Mouse (Mus musculus) kidney, postnatal 0 days (tissue): ENCODE results near the gene Ugt2b36. TPM values are rescaled to one million over a fixed set of nuclear protein-coding genes. Genes with fewer than 3 reads are reported as not detected.
"Not testable (repeated sequence)": the region's sequence is repeated elsewhere in the genome, so short reads cannot be mapped to it uniquely, and the experiment has no call there.

Experiments used
- ATAC-seq: fragments of 200-750 bp; cut with Nextera tagmentation; replicated peaks from 2 replicates; pipeline ENCODE4 v1.8.0; 2017; ENCODE audit warnings: low read depth, moderate number of reproducible peaks, moderate TSS enrichment, moderate library complexity; ENCODE audit not compliant: low FRiP score
- DNase-seq: peaks from one replicate; pipeline ENCODE4 v3.0.0-alpha.2; 2016; ENCODE audit warnings: low spot score
- H3K27ac ChIP-seq: fragments of 300-500 bp; sonication (generic); 2 replicates; pipeline ENCODE4 v1.5.1; 2014; ENCODE audit warnings: mild to moderate bottlenecking
- H3K27me3 ChIP-seq: fragments of 300-500 bp; sonication (generic); 2 replicates; pipeline ENCODE4 v1.6.1; 2014; ENCODE audit warnings: low read length, mixed read lengths; ENCODE audit not compliant: insufficient read depth
- H3K36me3 ChIP-seq: fragments of 300-500 bp; sonication (generic); 2 replicates; pipeline ENCODE4 v1.6.1; 2014; ENCODE audit warnings: low read length, mixed read lengths; ENCODE audit not compliant: insufficient read depth
- H3K4me1 ChIP-seq: fragments of 300-500 bp; sonication (generic); replicated peaks from 2 replicates; pipeline ENCODE4 v1.6.1; 2014; ENCODE audit warnings: antibody characterized with exemption, low read length, mixed read lengths; ENCODE audit not compliant: insufficient read depth
- H3K4me2 ChIP-seq: fragments of 300-500 bp; sonication (generic); 2 replicates; pipeline ENCODE4 v1.6.1; 2014; ENCODE audit warnings: mild to moderate bottlenecking, low read length, moderate library complexity, mixed read lengths
- H3K4me3 ChIP-seq: fragments of 300-500 bp; sonication (generic); replicated peaks from 2 replicates; pipeline ENCODE4 v1.5.1; 2014; ENCODE audit warnings: low read depth, low read length
- H3K9ac ChIP-seq: fragments of 300-500 bp; sonication (generic); 2 replicates; pipeline ENCODE4 v1.6.1; 2014; ENCODE audit warnings: low read depth, low read length
- H3K9me3 ChIP-seq: fragments of 300-500 bp; sonication (generic); replicated peaks from 2 replicates; pipeline ENCODE4 v1.6.1; 2016; ENCODE audit warnings: low read length, inconsistent platforms, mixed read lengths
- CTCF ChIP-seq: IDR thresholded peaks from 2 replicates; pipeline ENCODE4 v1.5.1; 2016; ENCODE audit warnings: antibody characterized with exemption, low read depth, mild to moderate bottlenecking, moderate library complexity
- WGBS: fragments of 180-500 bp; shearing (Covaris S2); extraction: QIAGEN DNeasy Blood & Tissue Kit; methylation state at CpG from one replicate; pipeline ENCODE4 v1.1.7; 2014; 5-methylcytosine and 5-hydroxymethylcytosine counted together
- polyA plus RNA-seq: library from polyadenylated mRNA; unstranded; fragments of >200 nt; fragmentation: Nextera tagmentation; extraction: Ambion mirVana; gene quantifications from 2 replicates; pipeline ENCODE4 v1.2.1, GENCODE M21; 2015

Ugt2b36 gene
- polyA plus RNA-seq = 0.16 TPM in 1 of 2 replicates, not detected in the other

GRCm38 (mm10) chr5:87092346-87093027 is at the start of gene Ugt2b36:
Gene Ugt2b36, minus strand, starts transcription at chr5:87092555.
- Histone ChIP-seq H3K4me2 (no peak within 1 kb of the TSS), H3K9me3 (no peaks in the 10 kb centered on the region), H3K4me3 (no peak within 1 kb of the TSS), H3K9ac (no peak within 1 kb of the TSS), H3K27ac (no peak within 1 kb of the TSS), H3K27me3 (no peaks in the 10 kb centered on the region), H3K4me1 (no peaks in the 10 kb centered on the region), H3K36me3 (no peaks in the 10 kb centered on the region)
- ATAC-seq = no peak
- DNase-seq = no peak
- no peak for TF ChIP-seq CTCF
- WGBS = 75% methylated on average over 1 of the region's 1 CpGs

- not testable (repeated sequence) for H3K4me3 ChIP-seq, H3K36me3 ChIP-seq, H3K27ac ChIP-seq, H3K27me3 ChIP-seq, H3K4me2 ChIP-seq, DNase-seq, H3K9ac ChIP-seq, H3K9me3 ChIP-seq, ATAC-seq, H3K4me1 ChIP-seq
- 78% methylated on average over 1 of the region's 2 CpGs for WGBS
Measured at GRCm38 (mm10) chr5:87140196-87140595, 47.8 kb upstream of the Ugt2b36 start, which contains the start of gene Ugt2b5. Gene Ugt2b5, minus strand, starts transcription at chr5:87140318.

GRCm38 (mm10) chr5:87103697-87104096 is 11.3 kb upstream of the Ugt2b36 start:
- not testable (repeated sequence) for H3K27me3 ChIP-seq, H3K4me1 ChIP-seq, ATAC-seq, H3K4me2 ChIP-seq, H3K27ac ChIP-seq, H3K9ac ChIP-seq, H3K36me3 ChIP-seq, DNase-seq, H3K9me3 ChIP-seq, H3K4me3 ChIP-seq
- WGBS = 78% methylated on average over 1 of the region's 1 CpGs

GRCm38 (mm10) chr5:87091111-87091510 is 1.2 kb downstream of the Ugt2b36 start:
- Histone ChIP-seq H3K4me3 (no peak overlapping the region), H3K36me3 (no peaks in the 10 kb centered on the region), H3K9me3 (no peaks in the 10 kb centered on the region), H3K9ac (no peak overlapping the region), H3K4me2 (no peak overlapping the region), H3K27ac (no peak overlapping the region), H3K4me1 (no peaks in the 10 kb centered on the region), H3K27me3 (no peaks in the 10 kb centered on the region)
- no peak for TF ChIP-seq CTCF
- ATAC-seq (no peak), DNase-seq (no peak)

- Histone ChIP-seq H3K27me3 (no peaks in the 10 kb centered on the region), H3K36me3 (no peaks in the 10 kb centered on the region), H3K4me3 (no peak overlapping the region), H3K9ac (no peak overlapping the region), H3K4me2 (no peak overlapping the region), H3K27ac (no peak overlapping the region), H3K4me1 (no peaks in the 10 kb centered on the region), H3K9me3 (no peaks in the 10 kb centered on the region)
- no peak for TF ChIP-seq CTCF
- no peak for DNase-seq
- no peak for ATAC-seq
Measured at GRCm38 (mm10) chr5:87089264-87089663, 3.1 kb downstream of the Ugt2b36 start.

GRCm38 (mm10) chr5:87086269-87086668 is 6.1 kb downstream of the Ugt2b36 start:
- Histone ChIP-seq H3K36me3 (no peaks in the 10 kb centered on the region), H3K4me3 (no peak overlapping the region), H3K9ac (no peak overlapping the region), H3K4me2 (no peak overlapping the region), H3K27me3 (no peaks in the 10 kb centered on the region), H3K27ac (no peak overlapping the region), H3K9me3 (no peaks in the 10 kb centered on the region), H3K4me1 (no peaks in the 10 kb centered on the region)
- DNase-seq (no peak), ATAC-seq (no peak)
- WGBS = 67% methylated on average over 3 of the region's 3 CpGs
- no peak for TF ChIP-seq CTCF

GRCm38 (mm10) chr5:87030624-87031023 is 61.7 kb downstream of the Ugt2b36 start:
- Histone ChIP-seq H3K4me1 (no peaks in the 10 kb centered on the region), H3K9ac (no peak overlapping the region), H3K4me2 (no peak overlapping the region), H3K27ac (no peak overlapping the region), H3K27me3 (no peaks in the 10 kb centered on the region), H3K4me3 (no peak overlapping the region), H3K9me3 (no peaks in the 10 kb centered on the region), H3K36me3 (no peaks in the 10 kb centered on the region)
- ATAC-seq (no peak), DNase-seq (no peak)
- no peak for TF ChIP-seq CTCF
- 93% methylated on average over 1 of the region's 1 CpGs for WGBS
